Mouse (Mus musculus): Measurements from ENCODE around the gene Enpp4. TPM values are rescaled to one million over a fixed set of nuclear protein-coding genes. Genes with fewer than 3 reads are reported as not detected.
A peak's percentile ranks its signal among the peaks of the same experiment; 100 is the strongest.

The Enpp4 gene
- polyA plus RNA-seq, 1 experiment, result 8.6 TPM

DNA sequence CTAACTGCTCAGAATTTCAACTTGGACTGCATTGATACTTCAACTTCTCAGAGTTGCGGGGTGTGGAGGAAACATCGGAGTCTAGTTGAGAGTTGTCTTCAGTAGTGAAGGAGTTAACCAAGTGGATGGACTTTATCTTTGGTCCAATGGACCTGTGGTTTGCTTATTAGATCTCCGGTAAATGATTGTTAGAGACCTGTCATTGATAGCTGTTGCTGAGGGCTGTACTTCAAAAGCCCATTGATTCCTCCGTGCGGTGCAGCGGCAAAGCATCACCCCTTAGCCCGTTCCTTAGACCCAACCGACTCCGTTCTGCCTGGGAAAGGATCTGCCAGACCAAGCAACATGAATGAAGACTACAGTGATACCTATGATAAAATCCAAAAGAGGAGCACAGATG is 28.9 kb upstream of the Enpp4 start:
- no peak for TF ChIP-seq POLR2A (IDR thresholded peaks at IDR 0.05; ENCODE audit: low read depth, low read length)
- no peak for TF ChIP-seq CTCF (IDR thresholded peaks at IDR 0.05; ENCODE audit: borderline replicate concordance, insufficient read depth, low read length)
- no peak overlapping the region for H3K4me3 ChIP-seq (ENCODE audit: insufficient read depth, low read length)

DNA sequence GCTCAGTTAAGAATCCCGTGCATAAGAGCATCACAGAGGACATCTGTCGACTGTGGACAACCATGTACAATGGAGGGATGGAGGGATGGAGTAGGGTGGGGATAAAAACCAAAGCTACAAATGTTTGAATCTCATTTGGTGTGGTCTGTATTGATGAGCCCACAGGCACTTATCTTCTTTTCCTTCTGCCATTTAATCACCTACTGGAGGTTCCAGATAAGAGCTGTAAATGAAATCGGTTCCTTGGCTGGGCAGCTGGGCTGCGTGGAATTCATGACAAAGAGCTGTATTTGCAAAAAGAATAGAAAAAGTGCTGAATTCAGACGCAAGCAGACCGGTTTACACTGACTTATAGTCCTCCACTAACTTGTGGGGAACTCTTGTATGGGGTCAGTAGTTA is 28.5 kb upstream of the Enpp4 start:
- peaks cover 3% of the 10 kb centered on the region; the same call in 1 of the 2 replicates for H3K4me1 ChIP-seq (ENCODE audit: control insufficient read depth, insufficient read depth, low read length)
- no peak overlapping the region for H3K4me3 ChIP-seq (ENCODE audit: insufficient read depth, low read length)
- no peak overlapping the region for H3K27ac ChIP-seq (ENCODE audit: insufficient read depth, low read length)
- no peak for TF ChIP-seq CTCF (IDR thresholded peaks at IDR 0.05; ENCODE audit: borderline replicate concordance, insufficient read depth, low read length)
- no peak for TF ChIP-seq POLR2A (IDR thresholded peaks at IDR 0.05; ENCODE audit: low read depth, low read length)

More for the DNA sequence above, 28.9 kb upstream of the Enpp4 start:
- Histone ChIP-seq H3K4me1 (ENCODE audit: control insufficient read depth, insufficient read depth, low read length) (peaks cover 3% of the 10 kb centered on the region; the same call in 1 of the 2 replicates), H3K27ac (ENCODE audit: insufficient read depth, low read length) (no peak overlapping the region)

- no peaks in the 10 kb centered on the region for H3K4me1 ChIP-seq (ENCODE audit: control insufficient read depth, insufficient read depth, low read length)
- no peak overlapping the region for H3K27ac ChIP-seq (ENCODE audit: insufficient read depth, low read length)
- no peak overlapping the region for H3K4me3 ChIP-seq (ENCODE audit: insufficient read depth, low read length)
- TF ChIP-seq CTCF (IDR thresholded peaks at IDR 0.05; ENCODE audit: borderline replicate concordance, insufficient read depth, low read length) (peak; percentile 42; the same call in 1 of the 2 replicates), POLR2A (IDR thresholded peaks at IDR 0.05; ENCODE audit: low read depth, low read length) (no peak)
Measured at GRCm38 (mm10) chr17:44130429-44130828, 24.8 kb upstream of the Enpp4 start.

DNA sequence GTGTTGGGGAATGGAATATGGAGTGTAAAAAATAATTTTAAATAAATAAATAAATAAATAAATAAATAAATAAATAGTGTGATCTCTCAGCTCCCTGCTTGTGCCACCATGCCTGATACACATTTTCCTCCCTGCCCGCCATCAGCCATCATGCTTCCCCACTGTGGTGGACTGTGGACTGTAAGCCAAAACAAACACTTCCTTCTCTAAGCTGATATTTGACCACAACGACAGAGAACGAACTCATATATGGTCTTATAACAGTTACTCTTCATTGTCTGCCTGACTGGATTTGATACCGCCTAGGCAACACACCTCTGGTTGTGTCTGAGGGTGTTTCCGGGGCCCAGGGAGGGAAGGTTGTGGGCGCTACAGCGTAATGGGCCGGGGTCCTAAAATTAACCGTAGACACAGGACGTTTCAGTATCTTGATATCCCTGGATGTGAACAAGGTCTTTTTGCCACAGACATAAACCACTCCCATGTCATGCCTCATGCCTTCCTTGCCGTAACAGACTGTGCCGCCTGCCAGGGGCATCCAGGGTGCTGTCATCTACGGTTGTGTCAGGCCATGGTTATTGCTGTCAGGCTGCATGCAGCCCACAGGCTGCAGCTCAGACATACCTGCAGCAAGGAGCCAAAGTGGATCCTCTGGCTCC is 23.6 kb upstream of the Enpp4 start:
- no peaks in the 10 kb centered on the region for H3K4me1 ChIP-seq (ENCODE audit: control insufficient read depth, insufficient read depth, low read length)
- no peak overlapping the region for H3K27ac ChIP-seq (ENCODE audit: insufficient read depth, low read length)
- no peak overlapping the region for H3K4me3 ChIP-seq (ENCODE audit: insufficient read depth, low read length)
- TF ChIP-seq POLR2A (IDR thresholded peaks at IDR 0.05; ENCODE audit: low read depth, low read length) (no peak), CTCF (IDR thresholded peaks at IDR 0.05; ENCODE audit: borderline replicate concordance, insufficient read depth, low read length) (no peak)

DNA sequence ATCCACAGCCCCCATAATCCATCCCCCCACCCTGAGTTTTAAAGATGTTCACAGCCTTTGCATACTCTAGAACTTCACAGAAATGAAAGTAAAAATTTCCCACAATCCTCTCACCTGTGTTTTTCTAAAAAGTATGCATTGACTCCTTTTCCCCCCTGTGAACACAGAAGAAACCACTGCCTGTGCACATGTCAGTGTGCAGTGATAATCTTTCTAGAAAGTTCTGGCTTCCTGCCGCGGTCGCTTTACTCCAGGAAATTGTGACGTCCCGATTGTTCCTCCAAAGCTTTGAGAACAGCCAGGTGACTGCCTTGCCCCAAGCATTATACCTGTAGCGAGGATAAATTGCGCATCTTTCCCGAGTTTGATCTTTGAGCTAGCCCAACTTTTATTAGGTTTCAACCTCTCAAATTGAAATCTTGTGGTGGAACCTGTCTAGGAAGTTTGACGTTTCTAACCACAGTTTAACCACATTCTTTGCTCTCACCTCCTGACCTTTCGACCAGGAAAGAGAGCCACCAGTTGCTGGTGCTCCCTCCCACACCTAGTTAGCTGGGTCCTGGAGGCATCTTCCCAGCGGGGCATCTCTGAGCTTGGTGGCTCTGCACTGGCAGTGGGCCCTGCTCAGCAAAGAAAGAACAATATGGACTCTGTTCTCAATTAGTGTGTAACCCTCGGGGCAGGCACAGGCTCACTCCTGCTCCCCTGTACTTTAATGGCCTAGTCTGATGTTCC is 15.9 kb upstream of the Enpp4 start:
- Histone ChIP-seq H3K27ac (ENCODE audit: insufficient read depth, low read length) (no peak overlapping the region), H3K4me1 (ENCODE audit: control insufficient read depth, insufficient read depth, low read length) (no peaks in the 10 kb centered on the region), H3K4me3 (ENCODE audit: insufficient read depth, low read length) (no peak overlapping the region)
- no peak for TF ChIP-seq POLR2A (IDR thresholded peaks at IDR 0.05; ENCODE audit: low read depth, low read length)
- TF ChIP-seq CTCF (IDR thresholded peaks at IDR 0.05; ENCODE audit: borderline replicate concordance, insufficient read depth, low read length), result no peak

- Histone ChIP-seq H3K27ac (ENCODE audit: insufficient read depth, low read length) (no peak overlapping the region), H3K4me3 (ENCODE audit: insufficient read depth, low read length) (no peak overlapping the region), H3K4me1 (ENCODE audit: control insufficient read depth, insufficient read depth, low read length) (no peaks in the 10 kb centered on the region)
- no peak for TF ChIP-seq CTCF (IDR thresholded peaks at IDR 0.05; ENCODE audit: borderline replicate concordance, insufficient read depth, low read length)
- no peak for TF ChIP-seq POLR2A (IDR thresholded peaks at IDR 0.05; ENCODE audit: low read depth, low read length)
Measured at GRCm38 (mm10) chr17:44118231-44118630, 12.6 kb upstream of the Enpp4 start.

GRCm38 (mm10) chr17:44117721-44118120 is 12.1 kb upstream of the Enpp4 start:
- no peak overlapping the region for H3K4me3 ChIP-seq (ENCODE audit: insufficient read depth, low read length)
- H3K27ac ChIP-seq (ENCODE audit: insufficient read depth, low read length), result no peak overlapping the region
- TF ChIP-seq CTCF (IDR thresholded peaks at IDR 0.05; ENCODE audit: borderline replicate concordance, insufficient read depth, low read length) (no peak), POLR2A (IDR thresholded peaks at IDR 0.05; ENCODE audit: low read depth, low read length) (no peak)
- H3K4me1 ChIP-seq (ENCODE audit: control insufficient read depth, insufficient read depth, low read length), result no peaks in the 10 kb centered on the region

GRCm38 (mm10) chr17:44116584-44116983 is 11.0 kb upstream of the Enpp4 start:
- H3K4me3 ChIP-seq (ENCODE audit: insufficient read depth, low read length), result no peak overlapping the region
- no peaks in the 10 kb centered on the region for H3K4me1 ChIP-seq (ENCODE audit: control insufficient read depth, insufficient read depth, low read length)
- no peak overlapping the region for H3K27ac ChIP-seq (ENCODE audit: insufficient read depth, low read length)
- TF ChIP-seq POLR2A (IDR thresholded peaks at IDR 0.05; ENCODE audit: low read depth, low read length) (no peak), CTCF (IDR thresholded peaks at IDR 0.05; ENCODE audit: borderline replicate concordance, insufficient read depth, low read length) (no peak)

DNA sequence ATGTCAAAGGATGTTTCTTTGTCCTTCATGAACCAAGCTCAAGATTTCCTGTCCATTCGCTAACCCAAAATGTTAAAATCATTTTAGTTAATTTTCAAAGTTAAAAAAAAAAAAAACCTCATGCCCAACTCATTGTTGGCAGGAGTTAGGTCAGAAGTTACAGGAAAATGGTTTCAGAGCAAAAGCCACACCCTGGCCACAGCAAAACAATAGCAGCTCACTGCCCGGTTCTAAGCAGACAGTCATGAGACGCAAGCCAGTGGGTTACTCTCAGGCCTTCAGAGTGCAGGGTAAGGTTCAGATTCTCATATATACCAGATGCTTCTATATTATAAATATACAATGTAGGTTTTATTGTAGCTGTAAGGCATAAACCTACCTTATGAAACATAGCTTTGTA is 2.7 kb upstream of the Enpp4 start:
- no peak overlapping the region for H3K27ac ChIP-seq (ENCODE audit: insufficient read depth, low read length)
- H3K4me1 ChIP-seq (ENCODE audit: control insufficient read depth, insufficient read depth, low read length), result 0 out of 2 replicates have a peak, but pooled peaks cover 2% of the 10 kb centered on the region
- TF ChIP-seq POLR2A (IDR thresholded peaks at IDR 0.05; ENCODE audit: low read depth, low read length) (no peak), CTCF (IDR thresholded peaks at IDR 0.05; ENCODE audit: borderline replicate concordance, insufficient read depth, low read length) (no peak)
- H3K4me3 ChIP-seq (ENCODE audit: insufficient read depth, low read length), result no peak overlapping the region

DNA sequence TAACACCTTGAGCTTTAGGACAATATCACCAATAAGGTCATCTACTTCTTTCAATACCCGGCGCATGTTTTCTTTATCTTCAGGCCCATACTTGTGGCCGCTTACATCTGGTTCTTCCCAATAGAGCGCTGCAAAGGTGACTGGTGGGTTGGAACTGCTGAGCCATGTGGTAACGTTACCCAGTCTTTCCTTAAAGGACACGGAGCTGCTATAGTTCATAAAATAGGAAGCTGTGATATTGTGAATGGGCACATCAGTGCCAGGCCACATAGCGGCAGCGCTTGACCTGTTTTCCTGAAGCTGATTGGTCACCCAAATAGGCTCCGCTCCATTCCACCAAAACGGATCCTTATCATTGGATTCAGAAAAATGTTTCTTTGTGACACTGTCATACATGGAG is 3.6 kb downstream of the Enpp4 start:
- TF ChIP-seq POLR2A (IDR thresholded peaks at IDR 0.05; ENCODE audit: low read depth, low read length) (no peak), CTCF (IDR thresholded peaks at IDR 0.05; ENCODE audit: borderline replicate concordance, insufficient read depth, low read length) (no peak)
- Histone ChIP-seq H3K4me1 (ENCODE audit: control insufficient read depth, insufficient read depth, low read length) (0 out of 2 replicates have a peak, but pooled peaks cover 2% of the 10 kb centered on the region), H3K4me3 (ENCODE audit: insufficient read depth, low read length) (no peak overlapping the region), H3K27ac (ENCODE audit: insufficient read depth, low read length) (no peak overlapping the region)
